Mouse (Mus musculus): ENCODE results near the gene Pex5l.

DNA sequence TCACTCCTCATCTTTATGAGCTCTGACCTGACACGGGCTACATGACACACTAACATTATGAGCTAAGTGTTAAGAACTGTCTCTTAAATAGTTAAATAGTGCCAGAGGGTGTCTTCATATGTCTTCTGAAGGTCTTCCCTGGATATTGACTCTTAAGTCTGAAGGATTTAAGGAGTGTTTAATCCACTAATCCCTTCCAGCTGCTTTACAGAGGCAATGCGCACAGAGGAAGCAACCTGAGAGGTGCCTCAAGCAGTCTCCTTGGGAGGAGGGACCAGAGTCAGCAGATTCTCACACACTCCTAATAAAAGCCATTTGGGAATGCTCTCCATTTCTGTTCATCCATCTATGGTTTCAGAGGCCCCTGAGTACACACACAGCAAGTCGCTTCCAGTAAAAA, 157.9 kb downstream of the Pex5l start:
- TF ChIP-seq CTCF (IDR thresholded peaks at IDR 0.05; ENCODE audit: insufficient read depth, low read length) (no peak), POLR2A (IDR thresholded peaks at IDR 0.05; ENCODE audit: borderline replicate concordance, extremely low read depth, low read depth, low read length) (no peak)
